Mouse (Mus musculus): ENCODE results near the gene Mast1. TPM values are rescaled to one million over a fixed set of nuclear protein-coding genes. Genes with fewer than 3 reads are reported as not detected.

Mast1 gene
- polyA plus RNA-seq, 1 experiment, result not detected

DNA sequence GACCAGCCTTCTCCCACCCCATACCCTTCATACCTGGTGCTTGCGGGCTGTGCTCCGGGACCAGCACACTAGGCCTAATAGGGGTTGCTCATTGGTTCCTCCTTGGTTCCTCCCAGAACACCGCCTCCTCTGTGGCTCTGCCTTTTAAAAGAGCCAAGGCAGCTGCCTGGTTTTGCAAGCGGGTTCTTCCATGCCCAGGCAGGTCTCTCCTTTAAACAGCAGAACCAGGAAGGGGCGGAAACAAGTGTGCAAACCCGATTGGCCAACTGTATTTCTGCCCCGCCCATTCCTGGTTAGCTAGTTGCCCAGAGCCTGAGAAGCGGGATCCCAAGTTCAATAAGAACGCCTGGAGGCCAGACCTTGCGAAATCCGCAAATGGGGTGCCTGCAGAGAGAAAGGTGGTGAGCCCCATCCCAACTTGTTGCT is 43.4 kb downstream of the Mast1 start, which contains the start of gene Gcdh:
Gene Gcdh (minus strand): TSS at position 213 of the 426 bp plus-strand sequence.
- no peaks in the 10 kb centered on the region for H3K27me3 ChIP-seq (ENCODE audit: control insufficient read depth, insufficient read depth, insufficient read length)
- no peaks in the 10 kb centered on the region for H3K79me2 ChIP-seq (ENCODE audit: control insufficient read depth, insufficient read depth)
- TF ChIP-seq CEBPB (IDR thresholded peaks at IDR 0.05; ENCODE audit: insufficient read depth, poor library complexity, severe bottlenecking) (peak; percentile 54; the same call in 1 of the 2 replicates), SRF (IDR thresholded peaks at IDR 0.05; ENCODE audit: control insufficient read depth, insufficient read length, low read depth) (peak; percentile 25), REST (IDR thresholded peaks at IDR 0.05; ENCODE audit: insufficient read depth, insufficient read length) (no peak), POLR2AphosphoS2 (IDR thresholded peaks at IDR 0.05; ENCODE audit: insufficient read length, low read depth) (no peak), POLR2A (IDR thresholded peaks at IDR 0.05; ENCODE audit: insufficient read length, low read depth) (peak; percentile 33)
- H3ac ChIP-seq (ENCODE audit: control insufficient read depth, insufficient read length), result peak within 1 kb of the TSS; percentile 3
- no peaks in the 10 kb centered on the region for H3K36me3 ChIP-seq (ENCODE audit: control insufficient read depth, insufficient read depth)
- H3K4me3 ChIP-seq, result peak within 1 kb of the TSS; percentile 31
- peak within 1 kb of the TSS; percentile 96 for H3K4me2 ChIP-seq (ENCODE audit: low read depth)

DNA sequence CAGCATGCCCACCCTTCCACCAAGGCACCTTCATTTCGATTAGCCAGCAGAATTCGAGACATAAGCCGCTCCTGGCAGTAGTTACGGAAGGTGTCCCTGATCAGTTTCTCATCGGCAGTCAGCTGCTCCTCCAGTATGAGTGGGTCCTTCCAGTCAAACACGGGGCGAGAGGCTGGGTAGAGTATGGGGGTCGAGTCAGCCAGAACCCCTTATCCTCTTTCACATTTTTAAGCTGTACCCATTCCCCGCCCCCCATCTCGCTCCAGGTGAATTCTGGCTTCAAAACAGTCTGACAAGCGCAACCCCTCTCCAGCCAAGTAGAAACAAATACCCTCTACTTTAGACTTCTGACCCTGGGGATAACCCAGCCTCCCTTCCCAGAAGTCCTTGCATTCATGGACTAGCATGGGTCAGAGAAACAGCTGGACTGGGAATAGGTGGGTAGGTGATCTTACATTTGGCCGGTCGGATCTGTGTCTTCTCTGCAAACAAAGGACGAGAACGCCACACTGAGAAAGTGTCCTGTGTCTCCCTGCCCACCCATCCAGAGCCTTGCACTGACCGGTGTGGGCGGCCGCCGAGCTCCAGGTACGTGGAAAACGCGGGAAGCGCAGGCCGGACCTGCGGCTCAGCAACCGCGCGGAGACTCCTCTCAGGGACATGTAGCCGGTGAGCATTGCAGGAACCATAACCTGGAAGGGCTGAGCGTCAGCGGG is 44.0 kb downstream of the Mast1 start:
- peak overlapping the region; percentile 31 for H3K4me3 ChIP-seq
- H3K27me3 ChIP-seq (ENCODE audit: control insufficient read depth, insufficient read depth, insufficient read length), result no peaks in the 10 kb centered on the region
- no peaks in the 10 kb centered on the region for H3K36me3 ChIP-seq (ENCODE audit: control insufficient read depth, insufficient read depth)
- peak overlapping the region; percentile 96 for H3K4me2 ChIP-seq (ENCODE audit: low read depth)
- no peaks in the 10 kb centered on the region for H3K79me2 ChIP-seq (ENCODE audit: control insufficient read depth, insufficient read depth)
- TF ChIP-seq POLR2AphosphoS2 (IDR thresholded peaks at IDR 0.05; ENCODE audit: insufficient read length, low read depth), result no peak
- TF ChIP-seq SRF (IDR thresholded peaks at IDR 0.05; ENCODE audit: control insufficient read depth, insufficient read length, low read depth), result no peak
- TF ChIP-seq TCF12 (IDR thresholded peaks at IDR 0.05; ENCODE audit: insufficient read depth, poor library complexity, severe bottlenecking), result no peak
- no peak for TF ChIP-seq MYOD1 (IDR thresholded peaks at IDR 0.05; ENCODE audit: control insufficient read depth in 1 of 3, insufficient read length in 2 of 3, low read depth in 2 of 3)
- no peak for TF ChIP-seq USF1 (IDR thresholded peaks at IDR 0.05; ENCODE audit: low read depth)
- no peak for TF ChIP-seq REST (IDR thresholded peaks at IDR 0.05; ENCODE audit: insufficient read depth, insufficient read length)
- TF ChIP-seq POLR2A (IDR thresholded peaks at IDR 0.05; ENCODE audit: insufficient read length, low read depth), result no peak
- TF ChIP-seq MYOG (IDR thresholded peaks at IDR 0.05; ENCODE audit: control insufficient read depth in 1 of 3, insufficient read depth in 1 of 3, insufficient read length in 2 of 3, low read depth in 2 of 3), result no peak
- TF ChIP-seq CEBPB (IDR thresholded peaks at IDR 0.05; ENCODE audit: insufficient read depth, poor library complexity, severe bottlenecking), result no peak
- peak overlapping the region; percentile 3 for H3ac ChIP-seq (ENCODE audit: control insufficient read depth, insufficient read length)

DNA sequence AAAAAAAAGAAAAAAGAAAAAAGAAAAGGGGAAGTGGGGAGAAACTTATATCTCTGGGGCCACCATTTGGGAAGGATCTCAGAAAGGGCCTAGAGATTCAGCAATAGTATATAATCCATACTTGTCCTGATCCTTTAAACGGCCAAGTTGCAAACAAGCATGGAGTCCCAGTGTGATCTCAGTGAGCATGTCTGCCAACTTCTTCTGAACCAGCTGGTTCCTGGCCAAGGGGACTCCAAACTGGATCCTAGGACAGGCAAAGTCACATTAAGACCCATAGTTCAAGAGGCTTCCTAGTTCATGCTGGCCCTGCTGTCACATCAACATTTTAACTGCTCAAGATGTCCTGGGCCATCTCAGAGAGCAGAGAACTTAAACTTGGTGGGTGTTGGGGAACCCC is 48.0 kb downstream of the Mast1 start:
- Histone ChIP-seq H3ac (ENCODE audit: control insufficient read depth, insufficient read length) (no peak overlapping the region), H3K27me3 (ENCODE audit: control insufficient read depth, insufficient read depth, insufficient read length) (no peaks in the 10 kb centered on the region), H3K4me2 (ENCODE audit: low read depth) (no peak overlapping the region)

DNA sequence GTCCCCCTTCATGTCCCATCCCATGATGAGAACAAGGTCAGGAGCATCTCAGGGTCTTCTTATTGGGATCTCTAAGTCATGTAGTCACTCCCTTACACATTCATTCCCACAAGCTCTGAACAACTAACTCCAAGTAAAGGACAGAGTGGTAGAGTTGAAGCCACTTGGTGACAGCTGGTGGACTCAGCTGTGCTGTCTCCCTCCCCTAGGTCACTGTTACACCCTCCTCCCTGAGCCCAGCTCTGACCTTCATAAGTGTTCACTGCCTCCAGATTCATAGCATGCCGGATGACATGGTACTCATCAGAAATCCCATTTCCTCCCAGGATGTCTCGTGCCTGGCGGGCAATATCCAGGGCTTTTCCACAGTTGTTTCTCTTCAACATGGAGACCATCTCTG is 48.9 kb downstream of the Mast1 start:
- H3K36me3 ChIP-seq (ENCODE audit: control insufficient read depth, insufficient read depth), result no peaks in the 10 kb centered on the region
- H3K4me2 ChIP-seq (ENCODE audit: low read depth), result no peak overlapping the region
- H3ac ChIP-seq (ENCODE audit: control insufficient read depth, insufficient read length), result no peak overlapping the region
- no peaks in the 10 kb centered on the region for H3K79me2 ChIP-seq (ENCODE audit: control insufficient read depth, insufficient read depth)
- H3K4me3 ChIP-seq, result no peak overlapping the region
- H3K27me3 ChIP-seq (ENCODE audit: control insufficient read depth, insufficient read depth, insufficient read length), result no peaks in the 10 kb centered on the region
- TF ChIP-seq POLR2AphosphoS2 (IDR thresholded peaks at IDR 0.05; ENCODE audit: insufficient read length, low read depth), result no peak
- no peak for TF ChIP-seq USF1 (IDR thresholded peaks at IDR 0.05; ENCODE audit: low read depth)
- TF ChIP-seq TCF3 (IDR thresholded peaks at IDR 0.05; ENCODE audit: insufficient read length, low read depth), result peak; percentile 20
- no peak for TF ChIP-seq SRF (IDR thresholded peaks at IDR 0.05; ENCODE audit: control insufficient read depth, insufficient read length, low read depth)
- TF ChIP-seq MYOD1 (IDR thresholded peaks at IDR 0.05; ENCODE audit: control insufficient read depth in 1 of 3, insufficient read length in 2 of 3, low read depth in 2 of 3), result peak in 2 of 3 experiments; percentile 62 to 74
- no peak for TF ChIP-seq POLR2A (IDR thresholded peaks at IDR 0.05; ENCODE audit: insufficient read length, low read depth)
- TF ChIP-seq REST (IDR thresholded peaks at IDR 0.05; ENCODE audit: insufficient read depth, insufficient read length), result no peak
- no peak for TF ChIP-seq TCF12 (IDR thresholded peaks at IDR 0.05; ENCODE audit: insufficient read depth, poor library complexity, severe bottlenecking)
- no peak for TF ChIP-seq CEBPB (IDR thresholded peaks at IDR 0.05; ENCODE audit: insufficient read depth, poor library complexity, severe bottlenecking)
- TF ChIP-seq MAX (IDR thresholded peaks at IDR 0.05; ENCODE audit: low read depth), result no peak
- TF ChIP-seq E2F4 (IDR thresholded peaks at IDR 0.05; ENCODE audit: insufficient read depth), result no peak
- peak; percentile 27 to 85 (median 78) for TF ChIP-seq MYOG (IDR thresholded peaks at IDR 0.05; ENCODE audit: control insufficient read depth in 1 of 3, insufficient read depth in 1 of 3, insufficient read length in 2 of 3, low read depth in 2 of 3)

More for the DNA sequence above, 48.0 kb downstream of the Mast1 start:
- Histone ChIP-seq H3K36me3 (ENCODE audit: control insufficient read depth, insufficient read depth) (no peaks in the 10 kb centered on the region), H3K4me3 (no peak overlapping the region), H3K79me2 (ENCODE audit: control insufficient read depth, insufficient read depth) (no peaks in the 10 kb centered on the region)
- no peak for TF ChIP-seq MYOG (IDR thresholded peaks at IDR 0.05; ENCODE audit: control insufficient read depth in 1 of 3, insufficient read depth in 1 of 3, insufficient read length in 2 of 3, low read depth in 2 of 3)
- TF ChIP-seq REST (IDR thresholded peaks at IDR 0.05; ENCODE audit: insufficient read depth, insufficient read length), result no peak
- TF ChIP-seq MAX (IDR thresholded peaks at IDR 0.05; ENCODE audit: low read depth), result no peak
- TF ChIP-seq TCF3 (IDR thresholded peaks at IDR 0.05; ENCODE audit: insufficient read length, low read depth), result no peak
- no peak for TF ChIP-seq POLR2A (IDR thresholded peaks at IDR 0.05; ENCODE audit: insufficient read length, low read depth)
- no peak for TF ChIP-seq E2F4 (IDR thresholded peaks at IDR 0.05; ENCODE audit: insufficient read depth)
- no peak for TF ChIP-seq TCF12 (IDR thresholded peaks at IDR 0.05; ENCODE audit: insufficient read depth, poor library complexity, severe bottlenecking)
- no peak for TF ChIP-seq CEBPB (IDR thresholded peaks at IDR 0.05; ENCODE audit: insufficient read depth, poor library complexity, severe bottlenecking)
- TF ChIP-seq MYOD1 (IDR thresholded peaks at IDR 0.05; ENCODE audit: control insufficient read depth in 1 of 3, insufficient read length in 2 of 3, low read depth in 2 of 3), result no peak
- no peak for TF ChIP-seq POLR2AphosphoS2 (IDR thresholded peaks at IDR 0.05; ENCODE audit: insufficient read length, low read depth)
- TF ChIP-seq SRF (IDR thresholded peaks at IDR 0.05; ENCODE audit: control insufficient read depth, insufficient read length, low read depth), result no peak
- TF ChIP-seq USF1 (IDR thresholded peaks at IDR 0.05; ENCODE audit: low read depth), result no peak
